Mouse (Mus musculus) gonadal fat pad, adult 2 months (tissue): ENCODE measurements around the gene Tescl. TPM values are rescaled to one million over a fixed set of nuclear protein-coding genes. Genes with fewer than 3 reads are reported as not detected.

Experiments
- DNase-seq: peaks from one replicate; pipeline ENCODE4 v3.0.0-alpha.2; 2012; ENCODE audit warnings: low read depth
- polyA plus RNA-seq: library from polyadenylated mRNA; depleted of rRNA; stranded (reverse); fragments of >200 nt; gene quantifications from 2 replicates; pipeline ENCODE4 v1.2.3, GENCODE M21; 2012; rRNA removed

Gene Tescl
- 1.5 and 8.3 TPM in 2 replicates for polyA plus RNA-seq

DNA sequence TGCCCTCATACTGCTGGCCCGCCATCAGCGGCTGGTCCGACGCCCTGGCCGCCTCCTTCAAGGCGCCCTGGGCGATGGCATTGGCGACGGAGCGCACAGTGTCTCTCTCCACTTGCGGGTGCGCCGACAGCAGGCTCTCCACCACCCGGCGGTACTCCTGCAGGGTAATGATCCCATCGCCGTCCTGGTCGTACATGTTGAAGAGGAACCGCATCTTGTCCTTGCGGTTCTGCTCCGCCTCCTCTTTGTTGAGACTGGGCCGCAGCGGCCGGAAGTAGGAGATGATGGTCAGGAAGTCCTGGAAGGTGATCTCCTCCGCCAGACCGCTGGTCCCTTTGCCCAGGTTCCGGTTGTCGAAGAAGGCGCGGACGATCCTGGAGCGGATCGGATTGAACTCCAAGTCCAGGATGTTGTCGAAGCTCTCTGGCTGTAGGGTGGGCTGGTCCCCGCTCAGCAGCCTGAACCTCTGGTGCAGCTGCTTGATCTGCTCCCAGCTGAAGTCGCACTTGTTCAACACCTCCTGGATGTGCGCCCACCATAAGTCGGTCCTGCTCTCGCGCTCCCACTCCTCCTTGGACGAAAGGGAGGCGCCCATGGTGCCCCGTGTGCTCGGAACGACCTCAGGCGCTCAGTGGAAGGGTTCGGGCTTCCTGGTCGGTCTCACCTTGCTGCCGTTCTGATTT lies at the start of gene Tescl:
TSS of gene Tescl (minus strand) at position 633 of the 683 bp plus-strand sequence.
- no peak for DNase-seq

DNA sequence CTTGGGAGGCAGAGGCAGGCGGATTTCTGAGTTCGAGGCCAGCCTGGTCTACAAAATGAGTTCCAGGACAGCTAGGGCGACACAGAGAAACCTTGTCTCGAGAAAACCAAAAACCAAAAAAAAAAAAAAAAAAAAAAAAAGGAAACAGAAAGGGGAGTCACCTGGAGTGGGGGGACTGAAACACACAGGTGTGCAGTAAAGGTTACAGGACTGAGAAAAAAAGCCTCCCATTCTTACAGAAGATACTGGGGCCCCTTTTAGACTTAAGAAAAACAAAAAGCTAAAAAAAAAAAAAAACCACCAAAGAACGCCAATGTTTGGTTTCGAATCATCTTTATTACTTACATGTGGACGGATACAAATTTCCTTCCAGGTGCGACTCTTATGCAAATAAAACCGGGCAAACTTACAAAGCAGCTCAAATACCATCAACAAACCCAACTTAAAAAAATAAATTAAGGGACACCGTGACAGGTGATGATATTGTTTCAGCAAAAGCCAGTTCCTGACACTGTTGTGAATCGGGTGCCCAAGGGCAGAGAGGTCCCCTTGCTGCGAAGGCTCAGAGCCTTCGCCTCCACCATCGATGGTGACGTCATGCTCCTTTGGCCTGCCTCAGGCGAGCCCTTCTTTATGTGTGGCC lies 49.1 kb upstream of the Tescl start:
- DNase-seq, result no peak

GRCm38 (mm10) chr7:24380370-24380769 lies 46.6 kb upstream of the Tescl start:
- no peak for DNase-seq

- no peak for DNase-seq
These were observed 46.2 kb upstream of the Tescl start for GRCm38 (mm10) chr7:24379934-24380333.

DNA sequence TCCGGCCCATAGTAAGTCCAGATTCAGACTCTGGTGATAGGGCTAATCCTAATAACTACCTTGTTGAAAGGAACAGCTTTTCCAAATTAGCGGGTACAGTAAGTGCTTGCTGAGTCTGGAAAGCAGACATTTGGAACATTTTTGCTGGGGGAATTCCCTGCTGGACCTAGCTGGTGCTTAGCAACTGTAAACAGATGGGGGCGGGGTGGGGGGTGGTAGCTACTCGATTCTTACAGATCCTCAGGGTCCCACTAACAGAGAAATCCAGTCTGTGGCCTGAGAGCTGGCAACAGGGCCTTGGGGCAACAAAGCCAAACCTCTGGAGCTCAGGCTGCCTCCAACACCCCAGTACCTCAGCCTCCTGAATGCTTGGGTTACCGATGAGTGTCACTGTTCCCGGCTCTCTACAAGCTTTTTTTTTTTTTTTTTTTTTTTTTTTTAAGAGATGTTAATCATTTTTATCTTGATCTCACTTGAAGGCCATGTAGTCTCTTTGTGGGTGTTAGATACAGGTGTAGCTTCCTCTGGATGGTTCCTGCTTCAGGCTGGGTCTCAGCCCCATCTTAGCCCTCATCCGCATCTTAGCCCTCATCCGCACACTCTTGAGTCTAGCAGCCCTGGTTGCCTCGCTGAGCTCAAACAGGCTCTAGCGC lies 44.4 kb upstream of the Tescl start:
- no peak for DNase-seq

- DNase-seq, result no peak
These were observed 43.5 kb upstream of the Tescl start for GRCm38 (mm10) chr7:24377091-24377865.

DNA sequence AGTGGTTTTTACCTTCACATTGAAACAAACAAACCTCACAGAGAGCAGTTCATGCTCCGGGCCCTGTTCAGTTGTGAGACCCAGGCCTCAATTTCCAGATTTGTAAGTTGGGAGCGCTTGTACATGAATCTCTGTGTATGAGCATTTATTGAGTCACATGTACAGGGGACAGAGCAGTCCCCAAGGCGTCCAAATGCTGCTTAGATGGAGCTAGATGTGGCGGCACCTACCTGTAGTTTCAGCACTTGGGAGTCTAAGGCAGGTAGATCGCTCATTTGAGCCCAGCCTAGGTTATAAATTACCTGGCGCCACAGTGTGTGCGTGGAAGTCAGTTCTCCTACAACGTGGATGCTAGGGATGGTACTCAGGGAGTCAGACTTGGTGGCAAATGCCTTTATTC lies 42.7 kb upstream of the Tescl start:
- DNase-seq, result no peak

- no peak for DNase-seq
These were observed 40.0 kb upstream of the Tescl start for GRCm38 (mm10) chr7:24373538-24374379.

GRCm38 (mm10) chr7:24372786-24373185 lies 39.0 kb upstream of the Tescl start:
- DNase-seq, result no peak

GRCm38 (mm10) chr7:24372300-24372699 lies 38.6 kb upstream of the Tescl start:
- no peak for DNase-seq

DNA sequence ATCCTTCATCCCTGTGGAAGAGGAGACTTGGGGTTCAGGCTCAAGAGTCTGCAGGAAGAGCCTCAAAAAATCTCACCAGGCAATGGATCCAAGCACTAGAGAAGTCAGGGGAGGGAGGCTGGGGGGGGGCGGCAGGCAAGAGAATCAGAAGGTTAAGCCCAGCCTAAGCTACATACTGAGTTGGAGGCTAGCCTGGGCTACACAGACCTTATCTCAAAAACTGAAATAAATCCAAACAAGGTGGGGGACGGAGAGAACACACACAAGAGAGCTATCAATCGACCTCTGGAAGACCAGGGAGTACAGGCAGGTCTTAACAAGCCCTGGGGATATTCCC lies 38.0 kb upstream of the Tescl start:
- no peak for DNase-seq

DNA sequence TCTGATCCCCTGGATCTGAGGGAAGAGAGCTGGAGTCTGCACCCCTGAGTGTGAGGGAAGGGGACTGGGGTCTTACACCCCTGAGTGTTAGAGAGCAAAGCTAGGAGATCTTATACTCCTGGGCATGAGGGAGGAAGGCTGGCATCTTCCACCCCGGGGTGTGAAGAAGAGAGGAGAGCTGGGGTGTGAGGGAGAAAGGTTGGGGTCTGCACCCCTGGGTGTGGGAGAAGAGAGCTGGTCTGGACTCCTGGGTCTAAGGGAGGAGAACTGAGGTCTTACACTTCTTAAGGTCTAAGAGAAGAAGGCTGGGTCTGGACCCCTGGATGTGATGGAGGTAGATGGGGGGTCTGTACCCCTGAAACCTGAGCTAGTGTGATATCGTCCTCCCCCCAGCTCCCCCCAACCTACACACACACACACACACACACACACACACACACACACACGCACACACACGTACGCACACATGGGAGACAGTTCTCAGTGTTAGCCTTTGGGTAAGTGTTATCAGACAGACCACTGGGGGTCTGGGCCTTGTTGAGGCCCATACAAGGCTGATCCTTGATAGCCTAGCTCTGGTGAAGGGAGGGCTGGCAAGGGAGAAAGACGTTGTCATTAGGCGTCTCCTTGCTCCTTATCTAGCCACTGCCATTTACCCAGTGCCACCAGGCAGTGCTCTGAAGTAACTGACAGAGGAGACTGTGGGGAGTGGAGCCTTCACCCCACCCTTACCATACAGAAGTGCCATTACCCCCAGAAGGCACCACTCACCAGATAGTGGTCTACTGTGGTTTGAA lies 37.5 kb upstream of the Tescl start:
- no peak for DNase-seq

DNA sequence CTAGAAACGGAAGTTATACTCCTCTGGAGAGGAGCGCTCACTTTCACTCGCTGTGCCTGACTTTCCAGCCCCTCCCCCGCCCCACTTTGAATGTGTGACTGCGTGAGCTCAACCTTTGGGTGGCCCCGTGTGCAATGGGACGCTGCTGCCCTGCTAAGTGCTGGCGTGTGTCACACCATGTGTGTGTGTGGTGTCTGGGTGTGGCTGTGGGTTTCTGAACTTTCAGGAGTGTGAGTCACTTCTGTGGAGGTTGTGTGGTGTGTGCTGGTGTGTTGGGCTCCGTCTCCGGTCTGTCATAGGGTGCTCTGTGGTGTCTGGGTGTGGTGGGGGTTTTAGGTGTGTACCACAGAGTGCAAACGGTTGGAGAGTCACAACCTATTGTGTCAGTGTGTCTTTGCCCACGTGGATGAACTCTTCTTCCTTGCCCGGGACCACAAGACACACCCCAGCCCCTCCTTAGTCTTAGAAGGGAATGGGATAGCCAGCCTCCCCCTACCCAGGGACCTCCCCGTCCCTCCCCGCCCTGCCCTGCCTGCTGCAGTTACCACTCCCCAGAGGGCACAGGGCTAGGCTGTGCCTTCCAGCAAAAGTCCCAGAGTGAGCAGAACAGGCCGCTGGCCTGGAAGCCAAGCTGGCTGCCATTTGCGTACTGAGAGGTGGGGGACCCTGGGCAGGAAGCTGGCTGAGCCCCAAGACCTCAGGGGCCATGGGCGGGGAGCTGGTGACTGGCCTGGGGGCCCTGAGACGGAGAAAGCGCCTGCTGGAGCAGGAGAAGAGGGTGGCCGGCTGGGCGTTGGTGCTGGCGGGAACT lies 36.2 kb upstream of the Tescl start, which contains the start of gene Kcnn4:
TSS of gene Kcnn4 (plus strand) at position 533 of the 811 bp plus-strand sequence.
- no peak for DNase-seq

DNA sequence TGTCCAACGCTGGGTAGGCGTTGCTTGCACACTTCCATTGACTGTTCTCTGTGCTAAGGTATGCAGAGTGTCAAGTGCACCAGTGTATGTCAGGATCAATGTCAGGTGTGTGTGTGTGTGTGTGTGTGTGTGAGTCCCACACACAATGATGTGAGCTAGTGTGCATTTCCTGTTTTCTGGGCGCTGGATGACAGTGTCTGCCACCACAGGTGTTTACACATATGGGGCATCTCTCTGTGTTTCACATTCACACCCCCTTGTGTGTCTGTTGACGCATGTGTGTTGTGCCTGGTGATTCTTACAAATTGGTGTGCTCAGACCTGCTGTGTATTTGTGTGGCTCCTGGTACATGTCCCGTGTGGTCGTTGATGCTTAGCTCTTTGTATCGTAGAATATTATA lies 35.2 kb upstream of the Tescl start:
- no peak for DNase-seq

DNA sequence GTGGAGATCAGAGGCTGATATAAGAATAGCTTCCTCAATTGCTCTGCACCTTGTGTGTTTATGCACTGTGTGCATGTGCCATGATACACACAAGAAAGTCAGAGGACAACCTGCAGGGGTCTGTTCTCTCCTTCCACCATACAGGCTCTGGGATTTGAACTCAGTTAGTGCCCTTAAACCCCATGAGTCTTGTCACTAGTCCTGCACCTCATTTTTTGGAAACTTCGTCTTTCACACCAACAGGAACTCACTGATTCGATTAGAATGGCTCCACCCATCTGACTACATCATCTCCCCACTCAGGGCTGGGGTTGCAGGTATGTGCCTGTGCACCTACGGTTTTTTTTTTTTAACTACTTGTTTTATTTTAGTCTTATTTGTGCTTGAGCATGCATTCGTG lies 34.5 kb upstream of the Tescl start:
- no peak for DNase-seq

GRCm38 (mm10) chr7:24366716-24367632 lies 33.2 kb upstream of the Tescl start:
- DNase-seq, result no peak

DNA sequence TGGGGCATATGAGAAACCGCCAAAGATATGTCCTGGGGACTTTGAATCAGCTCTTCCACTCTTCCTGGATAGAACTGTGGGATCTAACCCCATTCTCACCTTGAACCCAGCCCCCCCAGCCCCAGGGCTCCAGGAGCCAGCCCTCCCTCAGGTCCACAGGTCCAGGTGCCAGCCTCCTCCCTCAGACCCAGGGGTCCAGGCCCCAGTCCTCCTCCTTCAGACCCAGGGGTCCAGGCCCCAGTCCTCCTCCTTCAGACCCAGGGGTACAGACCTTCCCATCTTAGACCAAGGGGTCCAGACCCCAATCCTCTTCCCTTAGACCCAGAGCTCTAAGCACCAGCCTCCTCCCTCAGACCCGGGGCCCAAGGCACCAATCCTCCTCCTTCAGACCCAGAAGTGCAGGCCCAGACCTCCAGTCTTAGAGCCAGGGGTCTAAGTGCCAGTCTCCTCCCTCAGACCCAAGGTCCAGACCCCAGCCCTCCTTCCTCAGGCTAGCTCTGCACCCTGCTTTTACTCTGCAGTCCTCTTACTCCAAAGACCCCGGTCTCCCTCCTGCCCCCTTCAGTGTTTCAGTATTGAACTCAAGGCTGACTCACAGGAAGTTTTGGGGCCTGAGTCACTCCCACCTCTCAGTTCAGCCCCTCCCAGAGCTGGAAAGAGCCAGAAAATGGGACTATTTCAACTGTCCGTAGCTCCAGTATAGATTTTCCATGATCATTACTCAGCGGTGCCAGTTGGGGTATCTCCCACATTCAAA lies 31.7 kb upstream of the Tescl start:
- no peak for DNase-seq

DNA sequence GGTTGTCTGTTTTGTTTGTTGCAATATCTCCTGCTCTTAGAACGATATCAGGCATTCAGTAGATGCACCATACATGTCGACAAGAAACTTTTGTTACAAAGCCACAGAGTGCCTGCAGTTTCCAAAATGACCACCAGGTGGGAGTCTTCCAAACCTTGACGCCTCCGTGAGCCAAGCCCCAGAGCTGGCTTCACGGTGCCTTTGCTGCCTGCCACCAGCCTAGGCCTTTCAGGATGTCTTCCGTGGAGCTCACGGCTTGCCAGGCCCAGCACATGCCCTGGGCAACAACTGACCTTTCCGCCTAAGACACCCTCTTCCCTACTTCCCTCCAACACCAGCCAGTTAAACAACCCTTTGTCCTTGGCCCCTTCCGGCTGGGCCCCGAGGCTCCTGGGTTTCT lies 31.1 kb upstream of the Tescl start:
- no peak for DNase-seq
